Mouse (Mus musculus) right cerebral cortex, adult 2 months (tissue): ENCODE measurements around the gene Xpr1.
"Not testable (repeated sequence)": the region's sequence is repeated elsewhere in the genome, so short reads cannot be mapped to it uniquely, and the experiment has no call there.

Source experiments
- DNase-seq, 2 experiments: peaks; one replicate each; pipeline ENCODE4 v3.0.0; 2021 to 2022; ENCODE audit warnings: low spot score in 2 of 2

Xpr1 gene

GRCm38 (mm10) chr1:155335963-155336362 lies 81.3 kb downstream of the Xpr1 start:
- no peak for DNase-seq

DNA sequence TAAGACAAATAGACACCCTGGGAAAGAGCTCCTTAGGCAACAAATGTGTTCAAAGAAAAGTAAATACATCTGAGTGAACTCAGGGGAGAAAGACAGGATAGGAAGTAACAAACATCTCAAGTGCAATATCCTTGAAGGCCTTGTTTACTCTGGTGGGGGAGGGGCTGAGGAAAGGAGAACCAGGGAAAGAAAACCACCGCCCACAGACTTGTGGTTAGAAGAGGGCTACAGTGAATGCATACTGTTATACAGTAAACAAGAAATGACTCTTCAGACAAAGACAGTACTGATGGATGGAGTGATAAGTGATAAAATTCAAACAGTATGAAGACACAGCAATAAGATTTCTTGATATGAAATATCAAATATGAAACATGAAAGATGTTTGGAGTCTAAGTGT lies 95.0 kb downstream of the Xpr1 start:
- DNase-seq = no peak

DNA sequence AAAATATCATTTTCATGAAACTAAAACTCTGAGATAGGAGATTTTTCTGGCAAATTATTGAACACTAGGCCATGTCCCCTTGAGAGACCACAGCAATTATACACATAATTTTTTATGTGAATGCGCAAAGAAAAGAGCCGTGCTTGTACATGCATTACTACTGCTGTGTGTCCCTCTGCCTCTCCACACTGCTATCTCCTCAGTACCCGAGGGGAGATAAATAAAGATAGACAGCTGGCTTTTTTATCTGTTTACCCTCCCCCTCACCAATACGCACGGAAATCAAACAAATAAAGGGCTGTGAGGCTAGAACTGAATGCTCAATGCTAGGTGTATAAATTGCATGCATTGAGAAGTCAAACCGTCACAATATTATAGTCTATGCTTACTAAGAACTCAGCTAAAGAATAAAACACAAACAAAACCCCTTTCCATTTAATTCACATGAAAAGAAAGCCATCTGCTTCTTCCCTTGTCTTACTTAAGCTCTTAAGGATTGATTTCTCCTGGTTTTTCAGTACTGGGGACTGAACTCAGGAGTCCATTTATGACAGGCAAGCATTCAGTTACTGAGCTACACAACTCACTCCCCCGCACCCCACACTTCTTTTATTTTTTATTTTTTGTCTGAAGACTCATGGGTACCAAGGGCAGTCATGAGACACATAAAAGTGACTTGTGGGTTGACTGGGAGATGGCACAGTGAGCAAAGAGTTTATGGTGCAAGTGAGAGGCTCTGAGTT lies 97.0 kb downstream of the Xpr1 start:
- no peak for DNase-seq

DNA sequence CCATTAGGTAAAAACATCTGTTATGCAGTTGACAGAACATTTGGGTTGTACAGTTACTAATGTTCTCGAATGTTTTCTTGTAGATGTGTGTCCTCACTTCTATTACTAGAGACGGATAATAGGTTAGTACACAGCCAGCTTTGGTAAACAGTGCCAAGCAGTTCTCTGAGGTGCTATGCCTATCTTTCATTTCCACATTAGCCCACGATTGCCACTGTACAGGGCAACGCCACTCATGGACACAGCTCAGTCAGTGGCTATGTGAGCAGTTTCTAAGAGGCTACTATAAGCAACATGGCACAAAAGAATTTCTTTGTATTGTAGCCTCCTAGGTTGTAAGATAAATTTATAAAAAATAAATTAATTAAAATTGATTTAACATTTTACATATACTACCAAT lies 97.7 kb downstream of the Xpr1 start:
- DNase-seq = no peak

GRCm38 (mm10) chr1:155311672-155312071 lies 105.5 kb downstream of the Xpr1 start:
- DNase-seq = no peak

DNA sequence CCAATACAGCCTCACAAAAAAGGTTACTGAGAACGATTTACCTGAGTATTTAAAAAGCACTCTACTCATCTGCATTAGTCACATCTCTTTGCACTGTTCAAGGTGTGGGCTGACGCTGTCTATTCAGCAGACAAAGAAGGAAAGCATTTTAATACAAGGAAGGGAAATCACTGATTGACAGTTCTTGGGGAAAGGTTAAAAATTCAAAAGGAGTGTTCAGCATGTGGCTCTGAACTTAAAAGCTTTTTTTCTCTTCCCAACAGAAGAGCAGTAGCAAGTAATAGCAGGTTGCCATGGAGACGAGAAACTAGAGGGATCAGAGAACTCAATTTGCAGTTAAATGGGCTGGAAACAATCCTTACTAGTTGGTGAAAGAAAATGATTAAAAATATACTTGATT lies 110.3 kb downstream of the Xpr1 start:
- DNase-seq = no peak

DNA sequence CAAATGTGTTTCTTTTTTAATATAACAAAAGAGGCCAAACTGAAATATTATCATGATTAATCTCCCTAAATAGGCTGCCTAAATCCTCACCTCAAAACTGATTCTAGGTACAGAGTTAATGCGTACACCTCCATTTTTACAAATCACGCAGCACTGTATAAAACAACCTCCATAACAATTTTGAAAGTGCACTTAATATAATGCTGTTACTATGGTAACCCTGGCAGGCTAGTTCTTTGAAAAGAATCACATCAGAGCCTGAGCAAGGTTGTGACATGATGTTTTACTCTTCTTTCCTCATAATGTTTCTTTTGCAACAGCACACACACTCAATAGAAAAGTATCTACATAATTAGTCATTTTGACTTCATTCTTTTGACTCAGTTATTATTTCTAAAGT lies 113.8 kb downstream of the Xpr1 start:
- DNase-seq = no peak

DNA sequence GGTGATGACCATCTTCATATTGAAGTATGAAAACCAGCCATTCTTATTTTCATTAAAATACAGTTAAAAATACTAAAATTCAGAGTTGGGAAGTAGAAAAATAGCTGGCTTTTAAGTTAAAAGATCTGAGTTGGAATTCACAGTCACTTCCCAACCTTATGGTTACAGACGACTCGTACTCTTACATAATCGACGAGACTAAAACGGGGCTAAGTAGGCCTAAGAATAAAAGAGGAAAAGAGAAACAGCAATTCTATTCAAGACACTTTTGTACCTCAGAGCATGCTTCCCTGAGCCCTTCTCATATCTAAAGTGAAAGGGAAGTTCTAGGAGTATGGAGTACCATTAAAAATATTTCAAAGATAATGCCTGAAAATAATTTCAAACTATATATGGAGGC lies 119.6 kb downstream of the Xpr1 start:
- no peak for DNase-seq

DNA sequence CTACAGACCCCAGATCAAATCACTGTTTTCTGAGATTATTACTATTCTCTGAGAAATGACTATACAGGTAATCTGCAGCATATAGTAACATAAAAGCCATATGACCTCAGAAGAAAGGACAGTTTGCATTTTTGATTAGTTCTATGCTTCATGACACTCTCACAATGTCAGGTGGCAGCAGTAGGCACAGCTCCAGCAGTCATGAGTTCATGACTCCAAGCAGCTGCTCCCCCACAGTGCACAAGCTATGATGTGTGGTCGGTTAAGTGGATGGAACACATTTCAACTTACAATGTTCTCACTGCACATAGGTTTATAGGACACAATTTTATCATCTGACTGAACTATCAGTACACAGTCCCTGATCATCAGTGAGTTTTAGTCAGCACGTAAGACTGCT lies 120.0 kb downstream of the Xpr1 start:
- DNase-seq = no peak

- DNase-seq = peak; percentile 23 to 49
Observed at GRCm38 (mm10) chr1:155293446-155293845, 123.8 kb downstream of the Xpr1 start.

GRCm38 (mm10) chr1:155289411-155289810 lies 127.8 kb downstream of the Xpr1 start:
- DNase-seq = no peak

GRCm38 (mm10) chr1:155288033-155288432 lies 129.2 kb downstream of the Xpr1 start:
- DNase-seq = no peak

GRCm38 (mm10) chr1:155283808-155284207 lies 133.4 kb downstream of the Xpr1 start:
- no peak for DNase-seq

DNA sequence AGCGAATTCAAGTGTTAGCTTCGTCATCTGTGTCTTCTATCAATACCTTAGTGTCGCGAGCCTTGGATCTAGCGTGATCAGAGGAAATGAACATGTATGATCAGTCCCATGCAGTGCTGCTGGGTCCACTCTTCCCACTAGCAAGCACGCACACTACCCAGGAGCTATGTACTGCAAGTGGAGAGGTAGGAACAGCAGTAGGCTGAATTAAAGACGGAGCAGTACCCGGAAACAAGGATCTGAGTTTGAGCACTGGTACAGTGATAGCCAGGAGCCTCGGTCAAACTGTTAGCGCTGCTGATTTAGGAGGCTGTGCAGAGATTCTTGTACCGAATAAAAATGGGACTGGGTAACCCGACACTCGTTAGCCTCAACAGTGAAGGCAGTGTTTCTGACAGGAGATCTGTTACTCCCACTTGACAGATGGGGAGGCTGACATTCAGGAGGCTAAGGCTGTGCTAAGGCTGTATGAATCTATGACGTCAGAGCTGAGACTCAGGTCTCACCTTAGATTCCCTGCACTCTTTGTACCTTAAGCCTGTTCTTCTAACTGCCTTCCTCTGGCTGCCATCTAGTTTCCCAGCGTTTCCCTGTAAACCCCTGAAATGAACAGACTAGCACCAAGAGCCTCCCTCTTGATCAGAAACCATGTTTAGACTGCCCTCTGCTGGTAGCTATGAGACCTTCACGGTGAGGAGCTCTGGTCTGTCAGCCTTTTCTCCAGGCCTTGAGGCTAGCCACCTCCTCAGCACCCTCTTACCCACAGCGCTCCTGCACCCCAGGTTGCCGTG lies 136.0 kb downstream of the Xpr1 start:
- peak; percentile 81 for DNase-seq

- peak; percentile 20 to 26 for DNase-seq
Observed at GRCm38 (mm10) chr1:155280306-155280705, 136.9 kb downstream of the Xpr1 start.

- no peak for DNase-seq
Observed at GRCm38 (mm10) chr1:155276381-155277033, 140.7 kb downstream of the Xpr1 start.

DNA sequence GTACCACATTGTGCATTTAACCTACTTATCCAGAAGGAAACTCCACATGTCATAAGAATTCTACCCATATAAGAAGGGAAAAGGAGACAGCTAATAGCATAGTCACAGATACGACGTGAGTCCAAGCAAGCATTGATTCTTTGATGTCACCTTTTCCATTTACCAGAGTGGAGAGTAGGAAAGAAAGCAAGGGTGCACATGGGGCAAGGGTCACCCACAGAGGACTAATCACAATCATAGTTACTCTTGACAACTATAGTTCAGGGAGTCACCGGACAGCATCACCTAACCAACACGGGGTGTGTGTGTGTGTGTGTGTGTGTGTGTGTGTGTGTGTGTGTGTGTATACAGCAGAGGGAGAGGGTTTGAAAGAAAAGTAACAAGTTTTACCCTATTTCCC lies 141.4 kb downstream of the Xpr1 start:
- no peak for DNase-seq

GRCm38 (mm10) chr1:155274976-155275375 lies 142.2 kb downstream of the Xpr1 start:
- peak in 1 of 2 experiments; percentile 31 for DNase-seq

DNA sequence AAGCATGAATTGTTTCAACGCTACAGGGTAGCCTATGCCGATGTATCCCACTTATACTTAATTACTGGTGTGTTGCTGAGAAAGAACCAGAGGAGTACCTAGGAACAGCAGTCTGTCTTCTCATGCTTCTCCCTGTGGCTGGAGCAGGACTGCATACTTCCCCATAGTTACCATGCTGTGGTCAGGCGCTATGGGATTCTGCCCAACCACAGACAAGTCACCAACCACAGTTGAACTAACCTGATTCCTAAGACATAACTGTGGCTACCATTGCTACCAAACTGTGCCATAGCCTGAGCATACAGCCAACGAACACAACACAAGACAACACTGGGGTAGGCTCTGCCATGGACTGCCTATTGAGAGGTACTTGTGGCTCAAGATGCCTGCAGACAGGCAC lies 144.3 kb downstream of the Xpr1 start:
- no peak for DNase-seq

DNA sequence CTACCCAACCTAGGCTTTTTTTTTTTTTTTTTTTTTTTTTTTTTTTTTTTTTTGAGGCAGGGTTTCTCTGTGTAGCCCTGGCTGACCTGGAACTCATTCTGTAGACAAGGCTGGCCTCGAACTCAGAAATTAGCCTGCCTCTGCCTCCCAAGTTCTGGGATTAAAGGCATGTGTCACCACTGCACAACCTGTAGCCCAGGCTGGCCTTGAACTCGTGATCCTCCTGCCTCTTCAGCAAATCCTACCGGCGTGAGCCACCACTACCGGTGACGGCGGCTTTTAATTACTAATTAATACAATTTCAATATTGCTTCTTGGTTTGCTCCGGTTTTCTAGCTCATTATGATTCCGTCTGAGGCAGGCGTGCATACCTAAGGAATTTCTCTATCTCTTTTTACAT lies 154.7 kb downstream of the Xpr1 start:
- DNase-seq = not testable (repeated sequence)

DNA sequence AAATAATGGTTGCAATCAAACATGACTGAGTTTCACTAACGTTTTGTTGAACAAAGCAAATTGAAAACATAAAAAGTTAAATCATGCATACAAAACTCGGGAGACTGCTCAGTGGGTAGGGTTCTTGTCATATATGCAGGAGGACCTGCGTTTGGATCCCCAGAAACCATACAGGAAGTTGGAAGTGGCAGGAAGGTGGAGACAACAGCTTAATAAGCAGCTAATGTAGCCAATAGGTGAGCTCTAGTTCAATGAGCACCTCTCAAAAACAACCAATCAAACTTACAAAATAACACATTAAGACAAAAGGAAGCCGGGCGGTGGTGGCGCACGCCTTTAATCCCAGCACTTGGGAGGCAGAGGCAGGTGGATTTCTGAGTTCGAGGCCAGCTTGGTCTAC lies 162.9 kb downstream of the Xpr1 start:
- no peak for DNase-seq

DNA sequence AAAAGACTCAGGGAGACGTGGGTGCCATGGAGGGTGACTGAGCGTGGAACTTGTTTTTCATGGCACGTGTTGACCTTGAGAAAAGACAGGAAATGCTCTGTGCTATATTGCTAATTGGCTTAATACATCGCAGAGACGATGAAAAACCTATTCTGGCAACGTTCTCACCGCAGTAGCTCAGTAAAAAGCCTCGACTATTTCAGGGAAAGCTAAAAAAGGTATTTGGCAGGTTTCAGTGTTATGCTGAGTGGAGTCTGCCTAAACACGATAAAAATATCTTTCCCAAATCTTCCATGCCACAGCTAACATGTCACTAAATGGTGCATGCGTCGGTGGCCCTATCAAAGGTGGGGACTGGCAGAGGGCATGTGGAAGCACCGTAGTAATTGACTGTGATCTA lies 164.1 kb downstream of the Xpr1 start:
- DNase-seq = no peak

- no peak for DNase-seq
Observed at GRCm38 (mm10) chr1:155252631-155253121, 164.5 kb downstream of the Xpr1 start.
